Mouse (Mus musculus) myocyte (in vitro differentiated cells): ENCODE data around the gene H2afy. TPM values are rescaled to one million over a fixed set of nuclear protein-coding genes. Genes with fewer than 3 reads are reported as not detected.
A peak's percentile ranks its signal among the peaks of the same experiment; 100 is the strongest.

ENCODE experiments used
- H3K27me3 ChIP-seq: one replicate; pipeline ENCODE4 v1.6.1; 2011; ENCODE audit not compliant: control insufficient read depth, insufficient read depth, insufficient read length
- H3K36me3 ChIP-seq: one replicate; pipeline ENCODE4 v1.6.1; 2011; ENCODE audit not compliant: control insufficient read depth, insufficient read depth
- H3K4me2 ChIP-seq: one replicate; pipeline ENCODE4 v1.6.1; 2011; ENCODE audit warnings: low read depth, control low read depth
- H3K4me3 ChIP-seq: one replicate; pipeline ENCODE4 v1.5.1; 2011; ENCODE audit warnings: mild to moderate bottlenecking, control low read depth, moderate library complexity
- H3K79me2 ChIP-seq: one replicate; pipeline ENCODE4 v1.6.1; 2011; ENCODE audit not compliant: control insufficient read depth, insufficient read depth
- H3ac ChIP-seq: one replicate; pipeline ENCODE4 v1.6.1; 2011; ENCODE audit not compliant: control insufficient read depth, insufficient read length
- CEBPB ChIP-seq: IDR thresholded peaks from 2 replicates; pipeline ENCODE4 v1.6.1; 2011; ENCODE audit warnings: mild to moderate bottlenecking, moderate library complexity; ENCODE audit not compliant: poor library complexity, insufficient read depth, severe bottlenecking
- E2F4 ChIP-seq: IDR thresholded peaks from one replicate; pipeline ENCODE4 v1.6.1; 2011; ENCODE audit warnings: mild to moderate bottlenecking, control low read depth, moderate library complexity; ENCODE audit not compliant: insufficient read depth
- MYOD1 ChIP-seq, 3 experiments: IDR thresholded peaks; one replicate each; pipeline ENCODE4 v1.6.1; 2011; ENCODE audit warnings: control low read depth in 2 of 3, low read depth in 2 of 3, mild to moderate bottlenecking in 2 of 3, moderate library complexity in 1 of 3; ENCODE audit not compliant: insufficient read length in 2 of 3, control insufficient read depth in 1 of 3
- MYOG ChIP-seq, 3 experiments: IDR thresholded peaks; one replicate each; pipeline ENCODE4 v1.6.1; 2011; ENCODE audit warnings: control low read depth in 2 of 3, low read depth in 2 of 3, mild to moderate bottlenecking in 2 of 3; ENCODE audit not compliant: insufficient read length in 2 of 3, control insufficient read depth in 1 of 3, insufficient read depth in 1 of 3
- POLR2A ChIP-seq: IDR thresholded peaks from one replicate; pipeline ENCODE4 v1.6.1; 2011; ENCODE audit warnings: low read depth, mild to moderate bottlenecking, control low read depth, moderate library complexity; ENCODE audit not compliant: insufficient read length
- POLR2AphosphoS2 ChIP-seq: IDR thresholded peaks from one replicate; pipeline ENCODE4 v1.6.1; 2011; ENCODE audit warnings: low read depth, control low read depth; ENCODE audit not compliant: insufficient read length
- REST ChIP-seq: IDR thresholded peaks from one replicate; pipeline ENCODE4 v1.6.1; 2011; ENCODE audit warnings: mild to moderate bottlenecking, control low read depth, moderate library complexity; ENCODE audit not compliant: insufficient read depth, insufficient read length
- TCF12 ChIP-seq: IDR thresholded peaks from one replicate; pipeline ENCODE4 v1.6.1; 2011; ENCODE audit warnings: mild to moderate bottlenecking, control low read depth; ENCODE audit not compliant: poor library complexity, insufficient read depth, severe bottlenecking
- TCF3 ChIP-seq: IDR thresholded peaks from one replicate; pipeline ENCODE4 v1.6.1; 2011; ENCODE audit warnings: low read depth, control low read depth; ENCODE audit not compliant: insufficient read length
- USF1 ChIP-seq: IDR thresholded peaks from one replicate; pipeline ENCODE4 v1.6.1; 2011; ENCODE audit warnings: low read depth, mild to moderate bottlenecking, control low read depth, moderate library complexity
- polyA plus RNA-seq: library from polyadenylated mRNA; unstranded; fragments of >200 nt; fragmentation: generic; extraction: Trizol; gene quantifications from one replicate; pipeline ENCODE4 v1.2.1, GENCODE M21; 2012; ENCODE audit warnings: missing spikeins

H2afy gene
- polyA plus RNA-seq, 1 experiment: 62.8 TPM

- no peak overlapping the region for H3K4me3 ChIP-seq
- H3K79me2 ChIP-seq: peaks cover 5% of the 10 kb centered on the region
- no peak overlapping the region for H3K4me2 ChIP-seq
- H3K36me3 ChIP-seq: peaks cover 20% of the 10 kb centered on the region
- H3K27me3 ChIP-seq: no peaks in the 10 kb centered on the region
- TF ChIP-seq USF1 (no peak), REST (no peak), POLR2A (no peak), MYOD1 (IDR thresholded peaks at IDR 0.05; ENCODE audit: control insufficient read depth in 1 of 3, insufficient read length in 2 of 3, low read depth in 2 of 3) (no peak), TCF12 (no peak), POLR2AphosphoS2 (no peak), E2F4 (no peak), MYOG (IDR thresholded peaks at IDR 0.05; ENCODE audit: control insufficient read depth in 1 of 3, insufficient read depth in 1 of 3, insufficient read length in 2 of 3, low read depth in 2 of 3) (no peak), TCF3 (no peak), CEBPB (no peak)
- no peak overlapping the region for H3ac ChIP-seq
Observed at GRCm38 (mm10) chr13:56123075-56123474, 13.1 kb downstream of the H2afy start.

- H3K36me3 ChIP-seq: peaks cover 4% of the 10 kb centered on the region
- H3K4me3 ChIP-seq: no peak overlapping the region
- H3K27me3 ChIP-seq: no peaks in the 10 kb centered on the region
- no peak overlapping the region for H3ac ChIP-seq
- H3K4me2 ChIP-seq: no peak overlapping the region
- TF ChIP-seq MYOG (IDR thresholded peaks at IDR 0.05; ENCODE audit: control insufficient read depth in 1 of 3, insufficient read depth in 1 of 3, insufficient read length in 2 of 3, low read depth in 2 of 3): peak in 1 of 3 experiments; percentile 16
- TF ChIP-seq MYOD1 (IDR thresholded peaks at IDR 0.05; ENCODE audit: control insufficient read depth in 1 of 3, insufficient read length in 2 of 3, low read depth in 2 of 3): peak in 1 of 3 experiments; percentile 48
- TF ChIP-seq E2F4: no peak
- peaks cover 42% of the 10 kb centered on the region for H3K79me2 ChIP-seq
Observed at GRCm38 (mm10) chr13:56117991-56118765, 18.0 kb downstream of the H2afy start.

GRCm38 (mm10) chr13:56115906-56116305 is 20.3 kb downstream of the H2afy start:
- Histone ChIP-seq H3K4me2 (no peak overlapping the region), H3K4me3 (no peak overlapping the region)
- TF ChIP-seq POLR2A (no peak), MYOD1 (IDR thresholded peaks at IDR 0.05; ENCODE audit: control insufficient read depth in 1 of 3, insufficient read length in 2 of 3, low read depth in 2 of 3) (no peak), MYOG (IDR thresholded peaks at IDR 0.05; ENCODE audit: control insufficient read depth in 1 of 3, insufficient read depth in 1 of 3, insufficient read length in 2 of 3, low read depth in 2 of 3) (no peak), CEBPB (no peak), E2F4 (no peak), TCF12 (no peak), REST (no peak)

GRCm38 (mm10) chr13:56115386-56115785 is 20.8 kb downstream of the H2afy start:
- Histone ChIP-seq H3K4me2 (no peak overlapping the region), H3K36me3 (peaks cover 4% of the 10 kb centered on the region), H3K4me3 (no peak overlapping the region), H3ac (no peak overlapping the region), H3K79me2 (peaks cover 45% of the 10 kb centered on the region), H3K27me3 (no peaks in the 10 kb centered on the region)
- TF ChIP-seq POLR2A (no peak), CEBPB (no peak)

More at GRCm38 (mm10) chr13:56115906-56116305, 20.3 kb downstream of the H2afy start:
- Histone ChIP-seq H3ac (no peak overlapping the region), H3K27me3 (no peaks in the 10 kb centered on the region), H3K79me2 (peaks cover 45% of the 10 kb centered on the region), H3K36me3 (peaks cover 4% of the 10 kb centered on the region)

- H3K27me3 ChIP-seq: no peaks in the 10 kb centered on the region
- H3K4me2 ChIP-seq: no peak overlapping the region
- H3K4me3 ChIP-seq: no peak overlapping the region
- H3ac ChIP-seq: no peak overlapping the region
- no peaks in the 10 kb centered on the region for H3K36me3 ChIP-seq
- peaks cover 58% of the 10 kb centered on the region for H3K79me2 ChIP-seq
- TF ChIP-seq POLR2A: no peak
- no peak for TF ChIP-seq E2F4
- no peak for TF ChIP-seq POLR2AphosphoS2
Observed at GRCm38 (mm10) chr13:56113431-56114248, 22.5 kb downstream of the H2afy start.
